Mouse (Mus musculus) left cerebral cortex, postnatal 10 days (tissue): ENCODE results near the gene Zfp777. TPM values are rescaled to one million over a fixed set of nuclear protein-coding genes. Genes with fewer than 3 reads are reported as not detected.

Source experiments
- DNase-seq, 2 experiments: peaks; one replicate each; pipeline ENCODE4 v3.0.0; 2021 to 2022; ENCODE audit warnings: low spot score in 2 of 2, mixed read lengths in 1 of 2; ENCODE audit errors: extremely low spot score in 1 of 2
- intact Hi-C: fragments of 180-260 bp; cut with DNase I; formaldehyde crosslinking; loops from one replicate; pipeline ENCODE4 v1.15.1; 2025
- total RNA-seq, 2 experiments: library from RNA; stranded (reverse); gene quantifications; 2 replicates each; pipeline ENCODE4 v1.2.3; 2021

The Zfp777 gene
- total RNA-seq, 2 experiments from 2014 or later: 36.3 to 42.1 TPM

DNA sequence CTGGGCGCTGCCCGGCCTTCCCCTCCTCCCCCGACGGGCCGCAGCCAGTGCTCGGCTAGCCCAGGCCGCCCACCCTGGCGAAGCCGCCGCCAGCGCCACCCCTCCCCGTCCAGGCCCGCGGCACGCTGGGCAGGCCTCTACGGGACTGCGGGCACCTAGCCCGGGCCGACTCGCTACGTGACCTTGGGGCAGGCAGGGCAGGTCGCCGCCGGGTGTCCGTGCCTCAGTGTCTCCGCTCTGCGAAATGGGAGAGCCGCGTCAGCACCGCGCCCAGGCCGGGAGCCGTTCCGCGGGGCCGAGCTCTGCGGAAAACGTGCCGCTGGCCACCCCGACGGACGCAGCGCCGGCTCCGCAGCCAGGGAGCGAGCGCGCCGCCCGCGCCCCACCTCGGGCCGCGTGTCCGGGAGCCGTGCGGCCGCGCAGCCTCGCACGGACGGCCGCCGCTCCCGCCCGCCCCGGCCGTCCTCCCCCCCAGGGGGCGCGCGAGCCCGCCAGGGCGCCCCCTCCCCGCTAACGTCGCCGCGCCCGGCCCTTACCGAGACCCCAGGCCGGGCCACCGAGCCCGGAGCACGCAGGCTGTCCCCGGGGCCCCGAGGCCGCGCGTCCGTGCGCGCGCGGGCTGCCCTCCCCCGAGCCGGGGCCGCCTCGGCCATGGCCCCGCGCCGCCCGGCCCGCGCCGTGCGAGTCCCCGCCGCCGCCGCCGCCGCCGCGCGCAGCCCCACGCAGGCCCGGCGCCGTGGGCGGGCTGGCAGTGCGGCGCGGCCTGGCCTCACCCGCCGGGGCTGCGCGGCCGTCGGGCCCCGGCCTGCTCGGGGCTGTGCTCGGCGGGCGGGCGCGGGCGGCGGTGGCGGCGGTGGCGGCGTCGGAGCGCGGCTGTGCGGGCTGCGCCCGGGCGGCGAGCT, 1.0 kb downstream of the Zfp777 start:
- DNase-seq: peak in 1 of 2 experiments; percentile 70
- intact Hi-C loops: no loop called here

- intact Hi-C loops: no loop called here
- DNase-seq: no peak
These were observed 1.6 kb downstream of the Zfp777 start for GRCm38 (mm10) chr6:48047114-48047449.

GRCm38 (mm10) chr6:48032661-48033060, 16.1 kb downstream of the Zfp777 start:
- DNase-seq: no peak
- intact Hi-C loops: no loop called here

DNA sequence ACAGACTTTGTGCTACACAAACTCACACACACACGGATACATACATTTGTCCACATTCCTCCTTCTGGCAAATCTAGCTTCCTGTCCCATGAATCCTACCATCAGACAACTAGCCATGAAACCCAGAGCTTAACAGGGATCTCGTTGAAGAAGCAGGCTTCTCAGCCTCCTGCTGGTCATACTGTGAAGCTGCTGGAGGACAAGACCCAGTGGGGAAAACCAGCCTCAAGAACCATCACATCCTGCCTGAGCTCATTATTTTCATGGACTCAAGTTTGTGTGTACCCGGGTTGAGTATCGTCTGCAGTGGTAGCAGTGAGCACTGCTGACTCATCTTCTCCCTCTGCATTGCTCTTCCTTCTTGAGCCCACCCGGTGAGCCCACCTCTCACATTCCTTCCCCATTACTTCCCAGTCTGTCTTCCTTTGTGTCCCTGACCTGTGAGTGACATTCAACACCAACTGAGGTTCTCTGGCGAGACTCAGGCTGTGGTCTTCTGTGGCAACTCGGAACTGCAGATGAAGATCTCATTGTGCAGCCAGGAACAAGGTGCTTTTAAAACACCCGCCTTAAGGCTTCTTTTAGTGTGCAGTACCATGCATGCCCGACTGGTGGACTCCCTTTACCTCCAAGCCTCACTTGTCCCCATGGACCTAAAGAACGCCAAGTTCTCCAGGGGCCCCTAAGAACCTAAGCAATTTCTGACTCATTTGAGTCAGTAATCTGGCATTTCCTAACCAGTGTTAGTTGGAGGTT, 22.6 kb downstream of the Zfp777 start:
- intact Hi-C loops: no loop called here
- no peak for DNase-seq

GRCm38 (mm10) chr6:48024994-48025345, 23.7 kb downstream of the Zfp777 start:
- intact Hi-C loops: no loop called here
- DNase-seq: no peak

DNA sequence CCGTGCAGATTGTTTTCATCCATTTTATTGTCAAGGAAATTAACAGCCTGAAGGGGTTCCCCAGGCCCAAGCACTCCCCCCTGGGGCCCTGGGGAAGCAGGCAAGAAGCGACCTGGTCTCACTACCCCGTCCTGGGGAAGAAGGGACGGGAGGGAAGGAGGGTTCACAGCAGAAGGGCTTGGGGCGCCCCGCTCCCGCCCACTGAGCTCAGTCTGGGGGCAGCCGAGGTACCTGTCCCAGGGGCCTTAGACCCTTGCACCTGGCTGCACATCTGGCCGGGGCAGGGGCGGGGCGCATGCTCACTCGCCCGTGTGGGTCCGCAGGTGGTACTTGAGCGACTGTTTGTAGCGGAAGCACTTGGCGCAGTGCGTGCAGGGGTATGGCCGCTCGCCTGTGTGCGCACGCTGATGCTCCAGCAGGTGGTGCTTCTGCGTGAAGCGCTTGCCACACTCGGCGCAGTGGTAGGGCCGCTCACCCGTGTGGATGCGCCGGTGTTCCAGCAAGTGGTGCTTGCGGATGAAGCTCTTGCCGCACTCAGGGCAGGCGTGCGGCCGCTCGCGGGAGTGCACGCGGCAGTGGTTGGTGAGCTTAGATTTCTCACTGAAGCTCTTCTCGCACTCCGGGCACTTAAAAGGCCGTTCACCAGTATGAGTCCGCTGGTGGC, 24.2 kb downstream of the Zfp777 start:
- DNase-seq: peak in 1 of 2 experiments; percentile 33
- intact Hi-C loops: no loop called here

GRCm38 (mm10) chr6:48022672-48023071, 26.0 kb downstream of the Zfp777 start:
- DNase-seq: no peak
- intact Hi-C loops: no loop called here

GRCm38 (mm10) chr6:48021678-48022077, 27.0 kb downstream of the Zfp777 start:
- intact Hi-C loops: no loop called here
- DNase-seq: no peak

DNA sequence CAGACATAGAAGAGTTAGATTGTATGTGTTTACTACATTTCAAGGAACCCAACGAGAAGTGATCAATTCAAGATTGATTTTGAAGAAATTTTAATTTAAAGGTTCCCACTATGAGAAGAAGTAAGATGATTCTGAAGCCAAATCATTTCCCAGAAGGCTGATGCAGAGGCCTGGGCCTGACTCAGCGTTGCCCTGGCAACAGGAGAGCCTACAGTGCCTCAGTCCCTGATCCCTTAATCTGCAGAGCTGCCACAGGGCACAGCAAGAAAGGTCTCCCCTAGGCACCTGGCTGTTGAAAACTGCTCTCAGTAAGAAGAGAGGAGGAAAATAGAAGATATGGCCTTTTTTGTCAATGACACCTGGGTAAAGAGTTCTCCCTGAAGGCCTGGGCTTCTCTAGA, 28.7 kb downstream of the Zfp777 start:
- DNase-seq: no peak
- intact Hi-C loops: no loop called here

DNA sequence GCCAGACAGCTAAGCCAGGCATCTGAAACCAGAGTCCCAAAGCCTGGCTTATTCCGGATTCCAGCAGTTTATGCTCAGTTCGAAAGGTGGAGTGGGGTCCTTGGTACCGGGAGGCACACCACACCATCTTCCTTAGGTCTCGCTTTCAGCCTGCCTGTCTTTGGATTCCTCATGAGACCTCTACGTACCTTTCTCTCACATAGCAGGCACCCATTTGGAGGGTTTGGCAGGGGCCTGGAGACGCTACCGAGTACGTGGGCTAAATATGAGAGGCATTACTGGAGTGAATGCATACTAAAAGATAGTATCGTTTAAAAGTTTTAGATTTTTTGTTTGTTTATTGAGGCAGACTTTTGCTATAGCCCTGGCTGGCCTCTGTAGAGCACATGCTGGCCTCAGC, 31.9 kb downstream of the Zfp777 start:
- intact Hi-C loops: no loop called here
- no peak for DNase-seq

GRCm38 (mm10) chr6:48016090-48016521, 32.6 kb downstream of the Zfp777 start:
- intact Hi-C loops: no loop called here
- peak in 1 of 2 experiments; percentile 86 for DNase-seq

- intact Hi-C loops: no loop called here
These were observed 38.0 kb downstream of the Zfp777 start for GRCm38 (mm10) chr6:48010727-48011126.

GRCm38 (mm10) chr6:47995661-47996060, 53.0 kb downstream of the Zfp777 start:
- intact Hi-C loops: no loop called here
- DNase-seq: no peak

More at GRCm38 (mm10) chr6:48010727-48011126, 38.0 kb downstream of the Zfp777 start:
- no peak for DNase-seq

DNA sequence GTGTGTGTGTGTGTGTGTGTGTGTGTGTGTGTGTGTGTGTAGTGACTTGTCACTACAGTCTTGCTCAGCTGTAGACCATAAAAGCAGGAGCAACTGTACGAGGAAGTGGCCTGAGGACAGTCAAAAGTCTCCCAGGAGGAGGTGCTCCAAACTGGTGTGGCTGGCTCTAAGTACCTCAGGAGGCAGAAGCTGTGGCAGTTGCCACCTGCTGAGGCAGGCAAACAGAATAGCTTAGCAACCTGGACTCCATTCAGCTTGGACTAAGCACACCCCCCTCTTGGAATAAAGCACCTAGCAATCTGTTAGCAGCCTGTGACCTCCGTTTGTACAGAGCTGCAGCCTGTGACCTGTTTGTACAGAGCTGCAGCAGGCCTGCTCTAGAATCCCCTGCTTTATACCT, 64.8 kb downstream of the Zfp777 start:
- no peak for DNase-seq
- intact Hi-C loops: no loop called here

- intact Hi-C loops: no loop called here
- peak; percentile 53 to 69 for DNase-seq
These were observed 69.8 kb downstream of the Zfp777 start for GRCm38 (mm10) chr6:47978897-47979368.

DNA sequence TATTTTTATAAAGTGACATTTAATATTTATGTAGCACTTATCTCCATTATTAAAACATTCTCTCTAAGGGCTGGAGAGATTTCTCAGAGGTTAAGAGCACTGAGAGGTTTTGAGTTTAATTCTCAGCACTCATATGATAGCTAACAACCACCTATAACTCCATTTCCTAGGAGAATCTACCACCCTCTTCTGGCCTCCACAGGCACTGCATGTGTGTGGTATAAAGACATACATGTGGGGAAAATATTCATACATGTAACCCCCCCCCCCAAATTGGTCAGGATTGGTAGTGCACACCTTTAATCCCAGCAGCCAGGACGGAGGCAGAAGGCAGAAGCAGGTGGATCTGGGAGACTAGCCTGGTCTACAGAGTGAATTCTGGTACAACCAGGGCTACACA, 74.1 kb downstream of the Zfp777 start:
- DNase-seq: no peak
- intact Hi-C loops: no loop called here
